Mouse (Mus musculus) v-Abl transformed pro-B cells (cell line): ENCODE data around the gene Btd.

Source experiments
- in situ Hi-C, 2 experiments: fragments of 400-800 bp; cut with MboI; formaldehyde crosslinking; loops; one replicate each; pipeline ENCODE4 v1.15.1; 2025; ENCODE audit not compliant: unreplicated experiment in 2 of 2

The Btd gene

DNA sequence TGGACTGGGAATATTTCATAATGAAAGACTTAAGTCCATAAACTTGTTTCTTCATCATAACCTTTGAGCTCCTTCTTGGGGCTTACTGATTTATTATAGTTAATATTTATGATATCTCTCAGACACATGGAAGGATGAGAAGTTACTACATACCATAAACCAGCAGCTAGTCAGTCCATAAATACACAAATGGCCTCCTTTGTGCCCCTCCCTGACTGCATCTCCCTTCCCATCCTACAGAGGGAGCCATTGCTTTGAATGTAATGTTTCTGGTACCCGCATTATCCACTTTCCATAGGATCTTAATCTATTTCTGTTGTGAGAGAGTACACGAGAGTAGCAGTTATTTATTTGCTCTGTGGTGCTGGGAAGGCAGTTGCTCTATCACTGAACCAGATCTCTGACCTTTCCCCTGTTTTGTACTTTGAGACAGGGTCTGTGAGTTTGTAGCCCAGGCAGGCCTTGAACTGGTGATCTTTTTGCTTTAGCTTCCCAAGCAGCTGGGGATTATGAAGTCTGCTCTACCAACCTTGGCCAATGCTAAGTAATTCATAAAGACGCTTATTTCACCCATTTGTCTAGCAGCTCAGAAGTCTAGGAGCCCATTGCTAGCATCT is 4.2 kb downstream of the Btd start:
- in situ Hi-C loops: loop anchor here in 1 of 2 experiments (10.0 to 25.0 kb wide), 4 partner anchors 290 to 842 kb away; no protein-coding TSS in a partner anchor

- in situ Hi-C loops: loop anchor here in 1 of 2 experiments (10.0 to 25.0 kb wide), 4 partner anchors 289 to 841 kb away; no protein-coding TSS in a partner anchor
These were observed 5.1 kb downstream of the Btd start for GRCm38 (mm10) chr14:31645920-31646319.

DNA sequence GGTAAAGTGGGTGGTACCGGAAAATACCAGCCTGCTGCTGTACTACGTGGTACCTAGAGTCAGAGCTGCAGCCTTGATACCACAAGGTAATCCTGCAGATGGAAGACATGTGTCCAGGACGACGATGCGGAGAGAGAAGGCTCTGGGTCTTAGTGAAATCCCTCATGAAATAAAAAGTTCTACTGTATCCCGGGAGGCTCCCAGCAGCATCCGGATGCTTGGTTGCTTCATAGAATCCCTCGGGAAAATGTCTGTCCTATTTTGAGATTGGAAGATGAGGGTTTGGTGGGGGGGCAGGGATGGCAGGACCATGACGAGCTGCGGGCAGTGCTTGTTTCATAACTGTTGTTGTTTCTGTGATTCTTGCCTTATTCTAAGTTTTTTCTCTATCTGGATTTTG is 7.2 kb downstream of the Btd start:
- in situ Hi-C loops: loop anchor here in 1 of 2 experiments (10.0 to 25.0 kb wide), 4 partner anchors 287 to 839 kb away; no protein-coding TSS in a partner anchor

- in situ Hi-C loops: loop anchor here (5.0 to 25.0 kb wide), 5 partner anchors 304 to 837 kb away; no protein-coding TSS in a partner anchor
These were observed 9.5 kb downstream of the Btd start for GRCm38 (mm10) chr14:31650347-31650746.

DNA sequence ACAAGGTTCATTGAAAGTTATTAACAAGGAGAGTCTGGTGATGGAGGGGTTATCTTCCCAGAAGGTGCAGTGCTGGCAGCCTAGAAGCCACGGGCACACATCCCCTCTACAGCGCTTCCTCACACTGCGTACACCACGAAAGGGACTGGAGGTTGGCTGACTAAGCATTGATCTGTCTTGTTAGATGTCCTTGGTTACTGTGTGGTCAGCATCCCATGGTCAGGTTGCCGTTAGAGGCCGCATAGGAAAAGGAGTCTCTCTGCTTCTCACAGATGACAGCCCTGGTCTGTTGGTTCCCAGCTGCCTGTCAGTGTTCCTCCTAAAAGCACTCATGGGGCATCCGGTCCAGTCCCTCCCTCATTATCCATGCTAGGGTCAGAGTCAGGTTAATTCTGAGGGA is 10.4 kb downstream of the Btd start:
- in situ Hi-C loops: loop anchor here (5.0 to 25.0 kb wide), 5 partner anchors 304 to 836 kb away; no protein-coding TSS in a partner anchor

GRCm38 (mm10) chr14:31652106-31652505 is 11.3 kb downstream of the Btd start:
- in situ Hi-C loops: loop anchor here (5.0 to 25.0 kb wide), 5 partner anchors 303 to 835 kb away; no protein-coding TSS in a partner anchor

DNA sequence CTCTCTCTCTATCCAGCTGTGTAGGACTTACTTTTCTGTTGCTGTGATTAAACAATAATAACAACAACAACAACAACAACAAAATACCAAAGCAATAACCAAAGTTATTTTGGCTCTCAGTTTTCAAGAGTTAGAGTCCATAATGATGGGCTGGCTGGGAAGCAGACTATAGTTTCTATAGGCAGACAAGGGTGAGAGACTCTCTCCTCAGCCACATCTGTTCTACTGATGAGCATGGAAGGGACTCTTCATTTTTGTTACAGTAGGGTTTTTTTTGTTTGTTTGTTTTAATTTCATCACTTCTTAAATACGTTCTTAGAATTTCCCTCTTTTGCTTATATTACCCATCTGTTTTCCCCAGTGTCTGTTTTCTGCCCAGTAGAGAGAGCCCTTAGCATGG is 11.8 kb downstream of the Btd start:
- in situ Hi-C loops: loop anchor here (5.0 to 25.0 kb wide), 5 partner anchors 302 to 835 kb away; no protein-coding TSS in a partner anchor

GRCm38 (mm10) chr14:31653101-31653875 is 12.5 kb downstream of the Btd start:
- in situ Hi-C loops: loop anchor here (5.0 to 25.0 kb wide), 5 partner anchors 302 to 834 kb away; no protein-coding TSS in a partner anchor

DNA sequence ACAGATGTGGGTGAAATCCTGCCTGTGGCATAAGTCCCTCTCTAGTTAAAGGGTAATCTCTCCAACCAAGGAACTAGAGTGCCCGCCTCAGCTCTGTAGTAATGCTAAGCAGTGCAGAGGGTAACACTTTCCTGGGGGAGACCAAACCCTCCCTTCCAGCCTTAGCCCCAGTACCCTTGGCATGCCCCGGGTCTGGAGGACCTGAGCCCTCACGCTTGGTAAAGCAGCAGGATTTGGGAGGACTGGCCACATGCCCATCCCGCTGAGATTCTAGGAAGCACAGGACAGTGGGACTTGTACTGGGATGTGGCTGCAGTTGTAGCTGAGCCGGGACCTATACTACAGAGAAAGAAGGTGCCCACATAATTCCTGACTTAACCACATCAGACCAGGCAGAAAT is 14.0 kb downstream of the Btd start:
- in situ Hi-C loops: loop anchor here (5.0 to 25.0 kb wide), 7 partner anchors 127 to 832 kb away; no protein-coding TSS in a partner anchor

GRCm38 (mm10) chr14:31655406-31655805 is 14.6 kb downstream of the Btd start:
- in situ Hi-C loops: loop anchor here (5.0 to 25.0 kb wide), 5 partner anchors 127 to 832 kb away; no protein-coding TSS in a partner anchor

GRCm38 (mm10) chr14:31656386-31656785 is 15.6 kb downstream of the Btd start:
- in situ Hi-C loops: loop anchor here (5.0 to 25.0 kb wide), 5 partner anchors 126 to 831 kb away; no protein-coding TSS in a partner anchor

DNA sequence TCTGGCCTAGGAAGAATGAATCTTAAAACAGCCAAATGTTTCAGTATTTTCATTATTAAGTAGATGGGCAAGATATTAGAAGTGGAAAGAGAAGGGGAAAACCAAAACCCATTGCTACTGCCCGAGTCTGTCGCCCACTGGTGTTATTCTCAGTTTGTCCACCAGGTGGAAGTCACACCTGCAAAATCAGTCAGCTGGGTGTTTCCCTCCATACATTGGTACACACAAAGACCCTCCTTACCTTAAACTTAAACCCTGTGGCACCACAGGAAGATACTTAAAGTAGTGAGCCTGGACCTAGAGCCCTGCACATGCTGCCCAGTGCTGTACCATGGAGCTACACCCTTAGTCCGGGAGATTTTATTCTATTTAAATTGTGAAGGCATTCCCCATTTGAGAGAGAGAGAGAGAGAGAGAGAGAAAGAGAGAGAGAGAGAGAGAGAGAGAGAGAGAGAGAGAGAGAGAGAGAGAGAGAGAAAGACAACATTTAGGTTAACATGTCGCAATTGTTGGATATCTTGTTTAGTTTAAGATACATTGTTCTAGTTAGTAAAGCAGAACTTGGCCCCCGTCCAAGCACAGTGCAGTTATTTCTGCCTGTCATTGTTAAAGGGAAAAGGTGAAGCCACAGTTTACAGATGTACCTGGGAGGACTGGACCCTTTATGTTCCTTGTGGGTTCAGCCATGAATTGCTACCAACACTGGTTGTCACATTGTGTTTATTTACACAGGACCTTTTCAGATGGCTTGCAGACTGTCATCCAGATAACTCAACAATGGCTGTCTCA is 16.2 kb downstream of the Btd start:
- in situ Hi-C loops: loop anchor here (5.0 to 25.0 kb wide), 5 partner anchors 125 to 830 kb away; no protein-coding TSS in a partner anchor

GRCm38 (mm10) chr14:31658126-31658680 is 17.4 kb downstream of the Btd start:
- in situ Hi-C loops: loop anchor here (5.0 to 25.0 kb wide), 5 partner anchors 124 to 829 kb away; no protein-coding TSS in a partner anchor

GRCm38 (mm10) chr14:31659501-31660181 is 18.8 kb downstream of the Btd start:
- in situ Hi-C loops: loop anchor here (5.0 to 25.0 kb wide), 5 partner anchors 123 to 828 kb away; no protein-coding TSS in a partner anchor

DNA sequence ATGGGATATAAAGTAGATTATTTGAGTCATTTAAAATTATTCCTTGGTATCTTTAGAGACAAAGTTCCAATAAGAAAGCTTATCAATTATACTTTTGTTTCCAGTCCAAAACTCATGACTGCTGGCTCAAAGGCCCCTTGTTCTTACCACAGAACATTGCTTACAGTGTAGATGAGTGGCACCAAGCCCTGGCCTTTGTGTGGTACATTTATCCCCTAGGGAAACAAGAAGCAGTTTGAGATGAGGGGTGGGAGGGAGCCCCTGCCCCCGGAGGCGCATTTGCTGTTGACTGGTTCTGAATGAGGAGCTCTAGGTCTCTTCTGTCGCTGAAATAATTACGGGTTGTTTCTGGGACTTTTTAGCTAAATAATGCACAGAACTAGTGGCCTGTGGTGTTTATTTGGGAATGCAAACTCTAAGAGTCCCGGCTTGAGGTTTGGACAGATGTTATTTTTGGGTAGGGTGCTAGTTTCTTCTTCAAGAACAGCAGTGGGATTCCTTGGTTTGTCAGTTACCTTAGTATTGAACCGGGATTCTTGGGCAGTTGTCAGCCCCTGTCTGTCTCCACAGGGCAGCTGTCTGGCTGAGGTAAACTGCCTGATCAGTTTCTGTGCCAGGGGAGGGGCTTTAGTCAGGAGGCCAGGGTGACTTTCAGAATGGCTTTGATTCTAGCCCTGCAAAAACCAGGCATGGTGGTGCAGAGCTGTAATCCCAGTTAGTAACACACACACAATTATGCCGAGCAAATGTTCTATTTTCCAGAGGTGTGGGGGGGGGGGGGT is 19.7 kb downstream of the Btd start:
- in situ Hi-C loops: loop anchor here in 1 of 2 experiments (25.0 kb wide), 2 partner anchors 527 to 827 kb away; no protein-coding TSS in a partner anchor

GRCm38 (mm10) chr14:31661671-31662554 is 21.1 kb downstream of the Btd start:
- in situ Hi-C loops: loop anchor here in 1 of 2 experiments (25.0 kb wide), 2 partner anchors 525 to 825 kb away; no protein-coding TSS in a partner anchor

DNA sequence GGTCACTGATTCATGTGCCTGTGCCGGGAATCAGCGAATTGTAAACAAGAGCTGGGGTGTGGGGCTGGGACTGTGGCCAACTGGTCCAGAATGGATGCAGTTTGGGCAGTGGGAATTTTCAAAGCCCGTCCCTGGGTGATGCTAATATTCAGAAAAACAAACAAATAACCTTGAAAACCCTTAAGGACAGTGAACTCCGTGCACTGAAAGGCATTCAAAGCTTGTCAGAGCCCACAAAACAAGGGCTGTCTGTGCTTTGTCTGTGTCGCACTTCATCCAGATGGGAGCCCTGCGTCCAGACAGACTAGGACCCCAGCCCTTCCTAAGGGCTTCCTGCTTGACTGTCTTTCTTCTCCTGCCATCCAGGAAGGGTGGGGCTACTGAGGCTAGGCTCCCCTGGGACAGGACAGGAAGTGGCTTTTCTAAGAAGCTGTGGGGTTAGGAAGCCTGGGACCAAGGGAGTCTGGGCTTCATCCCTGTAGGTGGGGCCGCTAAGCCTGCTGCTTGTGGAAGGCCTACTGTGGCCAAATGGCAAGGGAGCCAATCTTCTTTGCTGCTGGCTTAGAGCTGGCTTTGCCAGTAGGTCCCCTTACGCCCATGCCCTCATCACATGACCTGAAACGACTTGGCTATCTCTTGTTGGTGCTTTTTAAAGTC is 21.9 kb downstream of the Btd start:
- in situ Hi-C loops: loop anchor here in 1 of 2 experiments (25.0 kb wide), 2 partner anchors 525 to 825 kb away; no protein-coding TSS in a partner anchor
